Mouse (Mus musculus) liver, adult 2 months (tissue): Measurements from ENCODE around the gene Aig1.

Experiments used
- CTCF ChIP-seq: fragments of 200-500 bp; IDR thresholded peaks from 2 replicates; pipeline ENCODE4 v1.5.1; 2011; ENCODE audit warnings: low read depth, low read length, control low read depth
- POLR2A ChIP-seq: fragments of 200-500 bp; IDR thresholded peaks from 2 replicates; pipeline ENCODE4 v1.6.1; 2011; ENCODE audit warnings: low read length, control low read depth; ENCODE audit not compliant: insufficient read depth; ENCODE audit errors: extremely low read depth

DNA sequence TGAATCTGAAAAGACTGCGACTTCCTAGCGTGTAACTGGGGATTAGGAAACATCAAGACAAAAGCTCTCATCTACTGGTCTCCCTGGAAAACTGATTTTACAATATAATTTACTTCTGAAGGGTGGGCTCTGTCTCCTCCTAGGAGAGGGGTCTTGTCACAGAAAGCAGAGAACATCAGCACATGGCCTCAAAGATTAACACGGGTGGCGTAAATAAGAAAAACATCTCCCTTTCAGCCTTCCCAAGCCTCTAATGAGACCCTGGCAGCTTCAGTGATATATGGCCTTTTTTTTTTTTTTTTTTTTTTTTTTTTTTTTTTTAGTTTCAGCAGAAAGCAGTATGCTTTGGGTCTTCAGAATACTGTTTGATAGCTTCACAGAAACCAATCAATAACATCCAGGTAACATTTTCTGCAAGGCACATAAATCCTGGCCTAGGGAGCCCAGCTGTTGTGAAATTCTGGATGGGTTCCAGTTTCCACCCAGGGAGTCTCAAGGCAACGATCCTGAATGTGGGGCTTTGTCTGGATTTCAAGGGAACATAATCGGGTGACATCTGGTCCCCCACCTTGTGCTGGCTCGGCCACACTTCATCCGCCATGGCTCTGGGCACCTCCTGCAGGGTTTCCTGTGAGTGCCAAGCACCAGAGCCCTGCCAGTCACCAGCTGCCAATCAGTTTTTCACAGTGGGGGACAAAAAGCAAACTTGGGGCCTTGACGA, 154.4 kb downstream of the Aig1 start:
- TF ChIP-seq POLR2A = no peak
- TF ChIP-seq CTCF = no peak
